Mouse (Mus musculus) hindbrain, embryonic 10.5 days (tissue): ENCODE results near the gene Mia. TPM values are rescaled to one million over a fixed set of nuclear protein-coding genes. Genes with fewer than 3 reads are reported as not detected.
A peak's percentile ranks its signal among the peaks of the same experiment; 100 is the strongest.

ENCODE experiments used
- DNase-seq: peaks from one replicate; pipeline ENCODE4 v3.0.0-alpha.2; 2017; ENCODE audit warnings: low spot score
- H3K27ac ChIP-seq: fragments of 300-500 bp; sonication (generic); 2 replicates; pipeline ENCODE4 v1.5.1; 2016; ENCODE audit warnings: mild to moderate bottlenecking, moderate library complexity
- H3K27me3 ChIP-seq: fragments of 300-500 bp; sonication (generic); 2 replicates; pipeline ENCODE4 v1.6.1; 2016; ENCODE audit warnings: mild to moderate bottlenecking; ENCODE audit not compliant: poor library complexity, insufficient read depth, severe bottlenecking
- H3K36me3 ChIP-seq: fragments of 300-500 bp; sonication (generic); 2 replicates; pipeline ENCODE4 v1.6.1; 2016; ENCODE audit warnings: mild to moderate bottlenecking, moderate library complexity
- H3K4me1 ChIP-seq: fragments of 300-500 bp; sonication (generic); replicated peaks from 2 replicates; pipeline ENCODE4 v1.6.1; 2016; ENCODE audit warnings: mild to moderate bottlenecking
- H3K4me3 ChIP-seq: fragments of 300-500 bp; sonication (generic); 2 replicates; pipeline ENCODE4 v1.5.1; 2016; ENCODE audit warnings: mild to moderate bottlenecking, moderate library complexity
- H3K9me3 ChIP-seq: fragments of 300-500 bp; sonication (generic); 2 replicates; pipeline ENCODE4 v1.6.1; 2016; ENCODE audit warnings: mild to moderate bottlenecking, moderate library complexity
- WGBS: fragments of 180-500 bp; shearing (Covaris S2); methylation state at CpG from one replicate; pipeline ENCODE4 v1.1.7; 2016; 5-methylcytosine and 5-hydroxymethylcytosine counted together
- polyA plus RNA-seq: library from polyadenylated mRNA; unstranded; fragments of >200 nt; fragmentation: Nextera tagmentation; extraction: Ambion mirVana; gene quantifications from 2 replicates; pipeline ENCODE4 v1.2.1, GENCODE M21; 2016

Gene Mia
- polyA plus RNA-seq: 1.2 and 2.2 TPM in 2 replicates

DNA sequence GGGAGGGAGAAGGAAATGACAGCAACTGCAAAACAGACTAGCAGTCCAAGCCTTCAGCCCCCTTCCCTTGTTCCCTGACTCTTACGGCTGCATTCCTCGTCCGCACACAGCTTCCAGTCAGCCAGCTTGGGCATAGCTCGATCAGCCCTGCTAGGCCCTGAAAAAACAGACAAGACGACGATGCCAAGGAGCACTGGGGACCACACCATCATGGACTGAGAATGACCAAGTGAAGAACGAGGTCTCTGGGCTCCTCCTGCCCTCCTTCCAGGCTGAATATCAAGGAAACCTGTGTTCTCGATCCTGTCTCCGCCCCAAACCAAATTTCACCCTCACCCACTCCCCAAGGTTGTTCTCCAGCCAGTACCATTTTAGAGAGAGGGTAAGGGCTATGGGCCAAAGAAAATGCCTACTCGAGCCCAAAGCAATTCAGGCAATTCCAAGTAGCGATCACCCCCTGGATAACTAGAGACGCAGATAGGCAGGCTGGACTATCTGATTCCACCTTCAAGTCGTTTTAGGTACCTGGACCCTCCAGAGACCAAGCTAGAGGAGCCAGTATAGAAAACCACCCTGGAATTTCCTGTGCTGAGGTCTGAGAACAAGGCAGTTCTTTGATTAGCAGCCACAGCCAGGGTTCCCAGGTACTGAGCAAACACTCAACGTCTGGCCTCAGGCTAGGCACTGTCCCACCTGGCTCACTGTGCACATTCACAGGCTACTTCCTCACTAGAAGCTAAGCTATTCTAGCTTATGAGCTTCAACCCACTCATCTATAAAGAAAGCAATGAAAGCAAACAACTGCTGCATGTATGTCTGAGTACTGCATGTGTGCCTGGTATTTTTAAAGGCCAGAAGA is at the start of gene Mia, which contains the start of gene Gm21983:
TSS of gene Mia (minus strand) at position 321 of the 859 bp plus-strand sequence.
TSS of gene Gm21983 (minus strand) at position 250 of the 859 bp plus-strand sequence.
- WGBS: 73% methylated on average over 14 of the region's 14 CpGs
- Histone ChIP-seq H3K27me3 (no peaks in the 10 kb centered on the region), H3K27ac (no peak within 1 kb of the TSS), H3K4me1 (peaks cover 19% of the 10 kb centered on the region), H3K4me3 (no peak within 1 kb of the TSS), H3K36me3 (peaks cover 34% of the 10 kb centered on the region), H3K9me3 (peaks cover 10% of the 10 kb centered on the region; the same call in 1 of the 2 replicates)
- DNase-seq: no peak

DNA sequence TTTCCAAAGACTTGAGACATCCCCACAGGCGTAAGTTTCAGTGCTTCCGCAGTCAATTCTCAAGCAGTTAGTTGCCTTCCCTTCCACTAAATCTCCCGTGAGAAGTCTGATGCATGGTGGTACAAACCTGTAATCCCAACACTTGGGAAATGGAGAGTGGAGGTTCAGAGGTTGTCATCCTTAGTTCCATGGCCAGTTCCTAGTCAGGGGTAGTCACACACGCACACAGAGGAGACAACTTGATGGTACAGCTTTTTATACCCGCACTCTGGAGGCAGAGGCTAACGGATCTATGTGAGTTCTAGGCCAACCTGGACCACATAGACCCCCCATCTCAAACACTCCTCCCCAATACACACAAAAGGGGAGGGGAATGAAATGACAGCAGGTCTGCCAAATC is 47.9 kb upstream of the Mia start:
- peaks cover 69% of the 10 kb centered on the region for H3K4me1 ChIP-seq
- 20% methylated on average over 6 of the region's 6 CpGs for WGBS
- peak overlapping the region; percentile 95 for H3K27ac ChIP-seq
- H3K36me3 ChIP-seq: peaks cover 6% of the 10 kb centered on the region; the same call in 1 of the 2 replicates
- H3K9me3 ChIP-seq: no peaks in the 10 kb centered on the region
- DNase-seq: no peak
- H3K4me3 ChIP-seq: peak overlapping the region; percentile 93
- H3K27me3 ChIP-seq: no peaks in the 10 kb centered on the region

DNA sequence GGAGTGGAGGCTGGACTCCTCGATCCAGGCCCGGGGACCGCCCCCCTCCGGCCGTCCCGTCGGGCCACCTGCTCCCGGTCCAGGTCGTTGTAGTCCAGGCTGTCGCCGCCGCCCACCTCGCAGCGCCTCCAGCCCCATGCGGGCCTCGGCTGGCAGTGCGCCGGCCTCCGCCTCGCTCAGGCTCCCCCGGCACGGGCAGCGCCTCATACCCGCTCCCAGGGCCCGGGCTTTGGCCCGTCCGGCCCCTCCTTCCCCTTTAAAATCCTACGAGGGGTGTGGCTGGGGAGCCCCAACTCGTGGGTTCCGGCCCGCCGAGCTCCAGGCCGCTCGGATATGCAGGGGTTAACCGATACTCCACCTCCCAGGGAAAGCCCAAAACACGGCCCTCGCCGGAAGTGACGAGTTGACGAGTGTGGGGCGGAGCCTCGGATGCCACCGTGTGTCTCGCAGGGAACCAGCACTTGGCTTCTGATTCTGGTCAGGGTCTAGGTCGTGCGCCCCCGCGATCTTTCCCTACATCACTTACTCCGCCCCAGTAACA is 47.4 kb upstream of the Mia start, which contains the start of gene Itpkc:
TSS of gene Itpkc (minus strand) at position 381 of the 541 bp plus-strand sequence.
- Histone ChIP-seq H3K4me1 (peaks cover 66% of the 10 kb centered on the region), H3K4me3 (peak within 1 kb of the TSS; percentile 93), H3K36me3 (peaks cover 6% of the 10 kb centered on the region; the same call in 1 of the 2 replicates), H3K9me3 (no peaks in the 10 kb centered on the region), H3K27ac (peak within 1 kb of the TSS; percentile 95), H3K27me3 (no peaks in the 10 kb centered on the region)
- DNase-seq: peak; percentile 97
- under 1% methylated on average over 49 of the region's 49 CpGs for WGBS

DNA sequence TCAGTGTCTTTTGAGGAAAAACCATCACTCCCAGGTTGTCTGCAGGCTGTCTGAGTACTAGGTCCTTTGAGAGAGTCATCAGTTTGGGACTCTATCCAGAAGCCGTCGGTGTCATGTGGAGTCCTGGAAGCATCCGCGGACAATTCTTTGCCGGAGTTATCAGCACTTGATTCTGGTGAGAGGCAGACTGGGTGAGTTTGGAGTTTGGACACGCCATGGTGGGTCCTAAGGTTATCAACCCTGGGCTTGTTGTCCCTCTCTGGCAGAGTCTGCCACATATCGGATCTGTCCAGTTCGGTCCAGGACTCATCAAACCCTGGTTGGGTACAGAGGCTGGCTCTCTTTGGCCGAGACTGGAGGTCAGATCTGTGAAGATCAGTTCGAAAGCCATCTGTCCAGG is 46.7 kb upstream of the Mia start:
- peaks cover 12% of the 10 kb centered on the region; the same call in 1 of the 2 replicates for H3K36me3 ChIP-seq
- no peak for DNase-seq
- H3K9me3 ChIP-seq: no peaks in the 10 kb centered on the region
- WGBS: 3% methylated on average over 10 of the region's 10 CpGs
- peaks cover 62% of the 10 kb centered on the region for H3K4me1 ChIP-seq
- H3K27ac ChIP-seq: peak overlapping the region; percentile 95
- peak overlapping the region; percentile 93 for H3K4me3 ChIP-seq
- no peaks in the 10 kb centered on the region for H3K27me3 ChIP-seq

DNA sequence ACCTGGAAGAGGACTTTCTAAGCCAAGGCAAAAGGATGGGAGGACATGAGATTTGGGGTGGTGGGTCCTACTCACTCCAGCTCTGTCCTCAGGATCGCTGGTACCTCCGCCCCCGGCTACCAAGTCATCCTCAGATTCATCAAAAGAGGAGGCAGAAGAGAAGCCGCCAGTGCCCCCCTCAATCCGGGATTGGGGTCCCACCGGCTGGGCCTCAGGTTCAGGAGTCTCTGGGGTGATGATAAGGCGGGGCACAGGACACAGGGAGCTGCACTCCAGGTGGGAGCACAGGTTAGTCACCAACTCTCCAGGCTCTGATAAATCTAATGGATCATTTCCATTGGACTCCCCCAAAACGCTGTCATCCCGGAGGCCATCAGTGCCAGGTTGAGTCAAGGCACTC is 46.3 kb upstream of the Mia start:
- WGBS: 34% methylated on average over 9 of the region's 9 CpGs
- Histone ChIP-seq H3K4me1 (peaks cover 58% of the 10 kb centered on the region), H3K4me3 (peak overlapping the region; percentile 93), H3K9me3 (no peaks in the 10 kb centered on the region), H3K36me3 (peaks cover 16% of the 10 kb centered on the region; the same call in 1 of the 2 replicates), H3K27me3 (no peaks in the 10 kb centered on the region), H3K27ac (peak overlapping the region; percentile 95)
- no peak for DNase-seq

DNA sequence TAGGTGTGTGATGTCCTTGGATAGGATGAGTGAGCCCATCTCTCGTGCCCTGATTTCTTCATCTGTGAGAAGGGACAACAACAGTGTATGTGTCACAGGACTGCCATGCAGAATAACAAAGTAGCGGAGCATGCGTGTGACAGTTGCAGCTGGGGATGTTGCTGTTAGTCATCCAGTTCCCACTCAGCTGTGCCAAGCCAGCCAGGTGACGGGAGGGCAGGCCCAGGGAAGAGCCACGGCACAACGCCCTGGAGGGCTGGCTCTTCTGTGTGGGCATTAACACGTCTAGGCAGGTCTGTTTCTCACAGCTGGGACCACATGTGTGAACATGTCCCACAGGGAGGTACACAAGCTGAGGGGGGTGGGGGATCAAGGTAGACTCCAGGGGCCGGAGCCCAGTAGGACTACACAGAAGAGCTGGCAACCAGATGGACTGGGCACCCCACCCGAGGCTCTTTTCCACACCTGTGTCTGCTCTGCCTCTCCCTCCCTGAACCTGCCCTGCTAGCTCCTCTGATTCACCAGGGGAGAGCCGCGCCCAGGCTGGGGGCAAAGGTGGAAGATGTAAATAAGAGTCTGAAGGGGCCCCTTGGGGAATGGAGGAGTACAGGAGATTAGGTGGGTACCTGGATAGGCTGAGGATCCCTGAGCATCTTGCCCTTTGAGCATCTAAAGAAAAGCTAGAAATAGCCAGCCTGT is 44.1 kb upstream of the Mia start:
- H3K27me3 ChIP-seq: no peaks in the 10 kb centered on the region
- 84% methylated on average over 11 of the region's 11 CpGs for WGBS
- H3K9me3 ChIP-seq: no peaks in the 10 kb centered on the region
- H3K4me1 ChIP-seq: peaks cover 58% of the 10 kb centered on the region
- no peak for DNase-seq
- peaks cover 33% of the 10 kb centered on the region for H3K36me3 ChIP-seq
- H3K27ac ChIP-seq: peak overlapping the region; percentile 51; the same call in 1 of the 2 replicates
- H3K4me3 ChIP-seq: peak overlapping the region; percentile 93; the same call in 1 of the 2 replicates

DNA sequence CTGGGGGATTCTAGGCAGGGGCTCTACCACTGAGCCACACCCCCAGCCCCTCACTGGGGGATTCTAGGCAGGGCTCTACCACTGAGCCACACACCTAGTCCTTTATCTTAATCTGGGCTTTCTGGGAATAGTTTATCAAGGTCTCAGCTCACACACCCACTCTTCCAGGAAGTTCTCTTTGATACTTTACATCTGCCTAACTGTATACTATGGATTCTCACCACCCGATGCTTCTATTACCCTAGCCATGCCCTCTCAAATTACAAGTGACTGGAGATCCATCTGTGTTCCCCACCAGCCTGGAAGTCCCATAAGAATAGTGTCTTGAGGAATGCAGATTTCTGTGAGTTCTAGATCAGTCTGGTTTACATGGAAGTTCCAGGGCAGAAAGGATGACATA is 41.6 kb upstream of the Mia start:
- no peak for DNase-seq
- Histone ChIP-seq H3K9me3 (no peaks in the 10 kb centered on the region), H3K27ac (no peak overlapping the region), H3K4me3 (no peak overlapping the region), H3K27me3 (no peaks in the 10 kb centered on the region), H3K36me3 (peaks cover 54% of the 10 kb centered on the region), H3K4me1 (peaks cover 46% of the 10 kb centered on the region)
- WGBS: 86% methylated on average over 1 of the region's 1 CpGs

DNA sequence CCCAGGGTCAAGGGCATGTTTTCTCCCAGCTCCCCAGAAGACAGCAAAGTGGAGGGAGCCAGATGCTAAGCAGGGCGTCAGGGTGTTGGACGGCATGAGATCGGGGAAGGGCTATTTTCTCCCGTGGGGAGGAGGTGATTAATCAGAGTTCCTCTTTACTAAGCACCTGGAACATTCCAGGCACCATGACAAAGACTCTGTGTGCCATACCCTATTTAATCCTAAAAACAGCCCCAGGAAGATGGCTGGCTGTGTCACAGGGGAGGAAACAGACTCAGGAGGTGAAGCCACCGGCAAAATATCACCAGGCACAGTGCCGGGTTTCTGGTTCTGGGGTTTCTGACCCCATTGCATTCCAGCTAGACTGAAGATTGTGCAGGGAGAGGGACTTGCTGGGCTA is 41.0 kb upstream of the Mia start:
- peaks cover 60% of the 10 kb centered on the region for H3K36me3 ChIP-seq
- peaks cover 40% of the 10 kb centered on the region for H3K4me1 ChIP-seq
- no peaks in the 10 kb centered on the region for H3K9me3 ChIP-seq
- DNase-seq: no peak
- 85% methylated on average over 6 of the region's 6 CpGs for WGBS
- H3K27me3 ChIP-seq: no peaks in the 10 kb centered on the region
- H3K27ac ChIP-seq: no peak overlapping the region
- H3K4me3 ChIP-seq: no peak overlapping the region

DNA sequence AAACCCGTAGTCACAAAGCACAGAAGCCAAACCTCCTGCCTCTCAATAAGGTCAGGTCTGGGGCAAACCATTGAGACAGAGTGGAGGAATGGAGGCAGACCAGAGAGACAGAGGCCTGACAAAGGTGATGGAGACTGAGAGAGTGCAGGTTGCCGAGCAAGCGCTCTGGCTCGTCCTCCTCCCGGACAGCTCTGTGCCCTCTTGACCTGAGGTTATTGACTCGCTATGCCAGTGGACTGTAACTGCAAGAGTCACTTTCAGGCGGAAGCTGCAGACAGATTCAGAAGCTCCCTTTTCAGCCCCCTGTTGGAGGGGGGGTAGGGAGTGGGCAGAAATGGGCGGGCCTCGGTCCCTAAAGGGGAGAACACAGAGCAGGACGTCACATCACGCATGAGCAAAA is 39.0 kb upstream of the Mia start:
- WGBS: 60% methylated on average over 11 of the region's 11 CpGs
- no peaks in the 10 kb centered on the region for H3K27me3 ChIP-seq
- no peak overlapping the region for H3K27ac ChIP-seq
- no peaks in the 10 kb centered on the region for H3K9me3 ChIP-seq
- peaks cover 78% of the 10 kb centered on the region for H3K36me3 ChIP-seq
- no peak overlapping the region for H3K4me3 ChIP-seq
- peaks cover 20% of the 10 kb centered on the region for H3K4me1 ChIP-seq
- DNase-seq: no peak

DNA sequence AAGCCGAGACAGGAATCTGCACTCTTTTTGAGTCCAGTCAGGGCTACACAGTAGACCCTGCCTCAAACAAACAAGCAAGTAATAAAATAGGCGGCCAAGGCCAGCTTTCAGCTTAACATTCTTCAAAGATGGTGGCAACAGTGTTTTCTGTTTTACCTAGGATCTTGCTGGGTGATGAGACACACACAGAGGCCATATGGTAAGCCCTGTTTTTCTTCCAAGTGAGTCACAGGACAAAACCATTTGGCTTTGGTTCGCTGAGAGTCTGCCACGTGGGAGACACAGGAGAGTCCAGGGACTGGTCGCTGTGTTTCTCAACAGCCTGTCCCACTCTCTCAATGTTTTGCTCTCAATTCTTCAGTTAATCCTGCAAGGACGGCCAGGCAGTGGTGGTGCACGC is 37.6 kb upstream of the Mia start:
- no peak overlapping the region for H3K4me3 ChIP-seq
- H3K4me1 ChIP-seq: 0 out of 2 replicates have a peak, but pooled peaks cover 8% of the 10 kb centered on the region
- H3K36me3 ChIP-seq: peaks cover 87% of the 10 kb centered on the region
- H3K27me3 ChIP-seq: no peaks in the 10 kb centered on the region
- DNase-seq: no peak
- H3K9me3 ChIP-seq: no peaks in the 10 kb centered on the region
- 88% methylated on average over 7 of the region's 7 CpGs for WGBS
- H3K27ac ChIP-seq: no peak overlapping the region

DNA sequence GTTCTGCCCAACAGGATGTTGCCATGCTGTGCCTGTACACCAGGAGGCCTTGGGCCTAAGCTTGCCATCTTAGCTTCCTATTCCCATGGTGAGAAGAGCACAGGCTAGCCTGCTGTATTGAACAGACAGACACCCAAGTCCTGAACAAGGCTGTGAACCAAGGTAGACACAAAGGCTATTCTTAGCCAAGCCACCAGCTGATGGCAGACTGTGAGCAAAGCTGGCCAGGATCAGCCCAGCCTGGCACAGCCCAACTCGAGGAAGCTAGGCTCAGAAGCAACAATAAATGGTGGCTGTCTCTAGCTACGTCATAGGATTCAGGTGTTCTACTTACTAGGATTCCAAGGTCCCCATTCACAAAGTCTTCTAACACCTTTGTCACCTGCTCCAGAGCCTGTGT is 31.7 kb upstream of the Mia start:
- Histone ChIP-seq H3K4me3 (no peak overlapping the region), H3K36me3 (peaks cover 96% of the 10 kb centered on the region)
- 93% methylated on average over 2 of the region's 2 CpGs for WGBS

DNA sequence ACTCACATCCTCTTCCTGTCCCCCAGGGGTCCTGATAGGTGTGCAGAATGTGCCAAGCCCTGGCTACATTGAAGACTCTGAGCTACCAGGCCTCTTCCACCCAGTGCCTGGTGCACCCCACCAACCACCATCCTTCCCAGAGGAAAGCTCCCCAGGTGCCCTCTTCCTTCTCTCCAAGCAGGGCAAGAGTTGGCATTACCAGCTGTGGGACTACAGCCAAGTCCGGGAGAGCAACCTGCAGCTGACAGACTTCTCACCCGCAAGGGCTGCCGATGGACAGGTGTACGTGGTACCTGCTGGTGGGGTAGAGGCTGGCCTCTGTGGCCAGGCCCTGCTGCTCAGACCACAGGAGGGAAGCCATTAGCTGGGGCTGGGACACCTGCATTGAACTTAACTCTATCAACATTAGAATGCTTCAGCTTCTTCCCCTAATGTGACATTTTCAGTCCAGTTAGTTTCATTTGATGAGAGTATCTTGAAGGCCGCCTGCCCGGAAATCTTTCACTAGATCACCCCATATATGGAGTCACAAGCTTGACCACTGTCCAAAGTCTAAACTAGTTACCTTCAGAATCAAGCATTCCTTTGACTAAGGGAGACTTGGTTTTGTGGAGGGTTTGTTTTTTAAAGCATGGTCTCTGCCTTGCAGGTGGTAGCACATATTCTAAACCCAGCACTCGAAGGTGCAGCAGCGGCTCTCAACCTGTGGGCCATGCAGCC is 22.9 kb upstream of the Mia start:
- no peak for DNase-seq
- WGBS: 94% methylated on average over 8 of the region's 8 CpGs

More for the DNA sequence above, 31.7 kb upstream of the Mia start:
- no peaks in the 10 kb centered on the region for H3K27me3 ChIP-seq
- H3K9me3 ChIP-seq: no peaks in the 10 kb centered on the region
- H3K27ac ChIP-seq: no peak overlapping the region
- H3K4me1 ChIP-seq: no peaks in the 10 kb centered on the region
- DNase-seq: no peak

More for the DNA sequence above, 22.9 kb upstream of the Mia start:
- H3K36me3 ChIP-seq: peaks cover 73% of the 10 kb centered on the region
- H3K4me1 ChIP-seq: no peaks in the 10 kb centered on the region
- no peaks in the 10 kb centered on the region for H3K9me3 ChIP-seq
- H3K4me3 ChIP-seq: no peak overlapping the region
- no peak overlapping the region for H3K27ac ChIP-seq
- no peaks in the 10 kb centered on the region for H3K27me3 ChIP-seq
